Mouse (Mus musculus) inflammation-experienced regulatory T-cells, adult 6 months (primary cell): Measurements from ENCODE around the gene Top3a. TPM values are rescaled to one million over a fixed set of nuclear protein-coding genes. Genes with fewer than 3 reads are reported as not detected.

Source experiments
- ATAC-seq: one replicate; pipeline ENCODE4 v1.8.0; 2017
- polyA plus RNA-seq, 3 experiments: library from polyadenylated mRNA; unstranded; fragments of 100-300 nt; shearing (Covaris generic); gene quantifications; one replicate each; pipeline ENCODE4 v1.2.1; 2017

Top3a gene
- polyA plus RNA-seq, 3 experiments from 2014 or later = 10.6 to 13.8 (median 12.5) TPM

DNA sequence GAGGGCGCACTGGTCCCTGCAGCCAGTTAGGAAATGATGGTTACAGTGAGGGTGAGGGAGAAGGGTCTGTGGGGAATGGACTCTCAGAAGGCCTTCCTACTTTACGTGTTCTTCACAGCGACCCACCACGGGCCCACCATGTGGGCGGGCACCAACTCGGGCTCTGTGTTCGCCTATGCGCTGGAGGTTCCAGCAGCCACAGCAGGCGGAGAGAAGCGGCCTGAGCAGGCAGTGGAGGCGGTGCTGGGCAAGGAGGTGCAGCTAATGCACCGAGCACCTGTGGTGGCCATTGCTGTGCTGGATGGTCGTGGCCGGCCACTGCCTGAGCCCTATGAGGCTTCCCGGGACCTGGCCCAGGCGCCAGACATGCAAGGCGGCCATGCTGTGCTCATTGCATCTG is 65.9 kb downstream of the Top3a start:
- no peak for ATAC-seq

- no peak for ATAC-seq
These were observed 67.4 kb downstream of the Top3a start for GRCm38 (mm10) chr11:60709481-60710465.

DNA sequence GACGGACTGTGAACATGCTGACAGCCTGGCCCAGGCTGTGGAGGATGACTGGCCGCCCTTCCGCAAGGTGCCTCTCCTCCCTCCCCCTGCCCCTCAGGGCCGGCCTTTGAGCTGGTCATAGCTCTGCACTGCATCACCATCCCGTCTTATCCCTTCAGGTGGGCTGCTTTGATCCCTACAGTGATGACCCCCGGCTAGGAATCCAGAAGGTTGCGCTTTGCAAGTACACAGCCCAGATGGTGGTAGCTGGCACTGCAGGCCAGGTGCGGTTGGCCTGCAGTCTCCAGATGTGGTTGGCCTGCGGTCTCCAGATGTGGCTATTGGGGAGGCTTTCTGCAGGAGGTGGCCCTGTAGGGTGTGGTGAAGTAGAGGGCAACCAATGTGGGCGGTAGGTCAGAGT is 68.5 kb downstream of the Top3a start:
- no peak for ATAC-seq

DNA sequence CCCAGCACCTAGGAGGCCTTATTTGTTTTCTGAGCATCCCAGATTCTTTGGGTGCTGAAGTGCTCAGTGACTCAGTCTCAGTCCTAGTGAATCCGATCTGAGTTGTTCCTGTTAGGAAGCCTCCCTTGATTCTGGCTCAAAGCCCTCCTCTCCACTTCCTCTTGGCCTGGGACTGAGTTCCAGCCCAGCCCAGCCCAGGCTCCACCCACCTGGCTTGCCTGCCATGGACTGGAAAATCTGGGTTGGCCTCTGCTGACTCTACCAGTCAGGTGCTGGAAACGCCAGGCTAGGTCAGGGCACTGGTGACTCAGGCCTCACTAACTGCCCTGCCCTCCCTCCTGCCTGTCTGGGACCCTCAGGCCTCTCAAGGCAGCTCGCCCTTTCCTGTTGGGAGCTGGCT is 69.5 kb downstream of the Top3a start:
- no peak for ATAC-seq

DNA sequence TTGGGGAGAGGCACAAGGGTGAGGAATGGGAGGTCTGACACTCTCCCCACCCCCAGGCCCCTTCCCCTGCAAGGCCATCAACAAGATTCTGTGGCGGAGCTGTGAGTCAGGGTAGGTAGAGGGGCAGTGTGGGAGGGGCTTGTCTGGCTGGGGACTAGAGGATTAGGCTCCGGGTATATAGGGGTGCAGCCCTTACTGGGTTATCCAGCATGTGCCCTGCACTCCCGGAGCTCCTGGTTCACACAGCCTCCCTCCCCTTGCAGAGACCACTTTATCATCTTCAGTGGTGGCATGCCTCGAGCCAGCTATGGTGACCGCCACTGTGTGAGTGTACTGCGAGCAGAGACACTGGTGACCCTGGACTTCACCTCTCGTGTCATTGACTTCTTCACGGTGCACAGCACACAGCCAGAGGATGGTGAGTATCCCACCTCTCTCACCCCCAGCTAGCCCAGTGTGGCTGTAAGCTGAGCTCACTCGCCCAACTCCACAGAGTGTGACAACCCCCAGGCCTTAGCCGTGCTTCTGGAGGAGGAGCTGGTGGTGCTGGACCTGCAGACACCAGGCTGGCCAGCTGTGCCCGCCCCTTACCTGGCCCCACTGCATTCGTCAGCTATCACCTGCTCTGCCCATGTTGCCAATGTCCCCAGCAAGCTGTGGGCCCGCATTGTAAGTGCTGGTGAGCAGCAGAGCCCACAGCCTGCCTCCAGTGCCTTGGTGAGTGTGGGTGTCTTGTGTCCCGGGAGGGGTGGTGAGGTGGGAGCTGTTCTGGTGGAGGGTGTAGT is 70.3 kb downstream of the Top3a start:
- ATAC-seq = no peak

DNA sequence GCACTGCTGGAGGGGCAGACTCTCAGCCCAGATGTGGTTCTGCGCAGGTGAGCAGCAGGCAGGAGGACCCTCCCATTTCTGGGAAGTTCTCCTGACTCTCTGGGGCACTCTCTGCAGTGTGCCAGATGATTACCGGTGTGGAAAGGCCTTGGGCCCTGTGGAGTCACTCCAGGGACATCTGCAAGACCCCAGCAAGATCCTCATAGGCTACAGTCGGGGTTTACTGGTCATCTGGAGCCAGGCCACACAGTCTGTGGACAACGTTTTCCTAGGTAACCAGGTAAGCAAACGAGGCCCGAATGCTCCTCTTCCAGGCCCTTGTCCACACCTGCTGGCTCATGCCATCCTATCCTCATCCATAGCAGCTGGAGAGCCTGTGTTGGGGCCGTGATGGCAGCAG is 71.1 kb downstream of the Top3a start:
- no peak for ATAC-seq

GRCm38 (mm10) chr11:60705255-60705654 is 71.9 kb downstream of the Top3a start:
- ATAC-seq = no peak

DNA sequence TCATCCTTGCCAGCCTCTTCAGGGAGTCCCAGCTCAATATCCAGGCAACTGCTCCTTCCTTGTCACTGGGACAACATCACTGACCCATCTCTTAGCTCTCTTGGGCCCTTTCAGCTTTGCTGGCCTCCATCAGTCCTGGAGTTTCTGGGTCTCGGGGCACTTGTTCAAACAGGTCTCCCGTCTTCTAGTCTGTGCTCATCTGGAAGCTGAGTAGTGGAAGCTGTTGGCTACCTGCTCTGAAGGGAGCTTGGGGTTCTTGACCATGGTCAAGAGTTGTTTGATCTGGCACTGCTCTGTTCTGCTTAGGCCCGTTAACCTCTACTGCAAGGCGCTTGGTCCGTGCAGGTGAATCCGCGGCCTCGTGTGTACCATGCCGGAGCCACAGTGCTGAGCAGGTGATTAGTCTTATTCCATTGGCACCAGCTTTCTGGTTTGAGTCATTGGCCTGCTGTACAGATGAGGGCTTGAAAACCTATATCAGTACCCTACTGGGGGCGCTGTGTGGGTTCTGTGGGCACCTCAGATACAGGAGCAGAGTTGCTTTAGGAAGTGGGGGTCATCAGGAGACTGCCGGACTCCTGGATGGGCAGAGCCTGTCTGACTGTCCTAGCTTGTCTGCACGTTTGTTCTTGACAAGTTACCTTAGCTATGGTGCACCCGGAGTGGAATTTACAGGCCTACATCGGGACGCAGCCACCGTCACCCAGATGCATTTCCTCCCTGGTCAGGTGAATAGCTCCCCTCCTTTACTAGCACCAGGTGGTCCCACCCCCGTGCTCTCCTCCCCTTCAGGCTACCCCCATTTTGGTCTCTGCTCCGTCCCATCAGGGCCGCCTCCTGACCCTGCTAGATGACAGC is 72.9 kb downstream of the Top3a start:
- ATAC-seq = no peak

- no peak for ATAC-seq
These were observed 74.0 kb downstream of the Top3a start for GRCm38 (mm10) chr11:60703131-60703530.

GRCm38 (mm10) chr11:60701611-60702010 is 75.6 kb downstream of the Top3a start:
- no peak for ATAC-seq

- ATAC-seq = no peak
These were observed 76.6 kb downstream of the Top3a start for GRCm38 (mm10) chr11:60700320-60701185.

- peak; percentile 77 for ATAC-seq
These were observed 77.6 kb downstream of the Top3a start, which contains the start of gene Llgl1 for GRCm38 (mm10) chr11:60699524-60700075. TSS of gene Llgl1 (plus strand) at chr11:60699723.

- ATAC-seq = peak; percentile 19
These were observed 78.2 kb downstream of the Top3a start for GRCm38 (mm10) chr11:60698806-60699523.

GRCm38 (mm10) chr11:60697561-60697960 is 79.6 kb downstream of the Top3a start:
- peak; percentile 42 for ATAC-seq

- no peak for ATAC-seq
These were observed 81.0 kb downstream of the Top3a start for GRCm38 (mm10) chr11:60696165-60696564.

Other genes starting within 250 kb of the Top3a start
- 10 to 100 TPM; 29.6 to 44.0 (median 41.0) TPM for gene Alkbh5, start 241.0 kb downstream of the Top3a start, polyA plus RNA-seq
- 10 to 100 TPM in 1 of 3 experiments, 1 to 10 TPM in 2; 6.6 to 10.3 (median 9.9) TPM for gene Llgl1, start 77.6 kb downstream of the Top3a start, polyA plus RNA-seq
- gene Flii, start 50.1 kb downstream of the Top3a start, polyA plus RNA-seq = 10 to 100 TPM; 77.5 to 90.2 (median 77.9) TPM
- gene Mief2, start 49.0 kb downstream of the Top3a start, polyA plus RNA-seq = 10 to 100 TPM in 2 of 3 experiments, 1 to 10 TPM in 1; 8.7 to 11.4 (median 10.3) TPM
- 1 to 10 TPM; 5.5 to 6.7 (median 6.3) TPM for gene Smcr8, start 159 bp upstream of the Top3a start, polyA plus RNA-seq
- 10 to 100 TPM; 13.3 to 16.0 (median 15.6) TPM for gene Shmt1, start 34.4 kb upstream of the Top3a start, polyA plus RNA-seq
- gene Dhrs7b, start 53.3 kb upstream of the Top3a start, polyA plus RNA-seq = 10 to 100 TPM; 16.1 to 20.6 (median 19.2) TPM
- 10 to 100 TPM; 22.8 to 30.3 (median 28.2) TPM for gene Tmem11, start 101.9 kb upstream of the Top3a start, polyA plus RNA-seq
- 1 to 10 TPM; 5.4 to 6.7 (median 6.4) TPM for gene Natd1, start 137.4 kb upstream of the Top3a start, polyA plus RNA-seq
- gene Map2k3, start 154.7 kb upstream of the Top3a start, polyA plus RNA-seq = 100 to 1,000 TPM in 1 of 3 experiments, 10 to 100 TPM in 2; 46.2 to 121 (median 54.2) TPM
- gene Kcnj12, start 245.2 kb upstream of the Top3a start, polyA plus RNA-seq = not detected